Mouse (Mus musculus): ENCODE data around the gene Dnajb3.
"Not testable (repeated sequence)": the region's sequence is repeated elsewhere in the genome, so short reads cannot be mapped to it uniquely, and the experiment has no call there.

Dnajb3 gene

GRCm38 (mm10) chr1:88231803-88232499, 26.4 kb upstream of the Dnajb3 start:
- DNase-seq (ENCODE audit: low read depth, low spot score): no peak

DNA sequence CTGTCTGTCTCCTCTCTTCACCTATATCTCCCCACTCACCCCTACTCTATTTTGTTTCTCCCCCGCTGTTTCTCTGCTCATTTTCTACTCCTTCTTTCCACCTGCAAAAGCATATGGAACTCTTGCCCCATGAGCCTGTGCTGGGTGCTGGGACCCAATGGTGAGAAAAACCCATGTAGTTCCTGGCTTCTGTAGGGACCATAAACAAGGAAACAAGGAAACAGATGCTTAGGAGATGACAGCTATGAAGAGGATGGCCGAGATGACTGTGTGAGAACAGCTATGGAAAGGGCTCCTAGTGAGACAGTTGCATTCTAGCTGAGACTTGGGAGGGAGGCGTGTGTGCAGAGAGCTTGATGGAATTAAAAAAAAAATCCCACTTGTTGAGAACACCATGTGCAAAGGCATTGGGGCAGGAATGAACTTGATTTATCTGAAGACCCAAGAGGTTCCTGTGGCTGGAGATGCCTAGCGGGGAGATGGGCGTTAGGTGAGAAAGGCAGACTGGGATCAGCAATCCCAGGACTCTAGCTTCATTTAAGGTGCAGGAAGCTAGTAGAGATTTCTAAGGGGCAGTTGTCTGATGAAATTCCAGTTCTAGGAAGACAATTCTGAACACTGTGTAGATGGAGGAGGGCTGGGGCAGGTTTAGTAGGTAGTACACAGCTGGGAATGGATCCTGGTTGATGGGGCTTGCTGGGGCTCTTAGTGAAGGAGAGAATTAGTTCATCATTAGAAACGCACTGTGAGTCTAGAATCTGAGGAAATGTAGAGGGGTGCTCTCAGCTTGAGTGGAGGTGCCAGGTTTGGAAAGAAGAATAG, 25.6 kb upstream of the Dnajb3 start:
- no peak for DNase-seq (ENCODE audit: low read depth, low spot score)

DNA sequence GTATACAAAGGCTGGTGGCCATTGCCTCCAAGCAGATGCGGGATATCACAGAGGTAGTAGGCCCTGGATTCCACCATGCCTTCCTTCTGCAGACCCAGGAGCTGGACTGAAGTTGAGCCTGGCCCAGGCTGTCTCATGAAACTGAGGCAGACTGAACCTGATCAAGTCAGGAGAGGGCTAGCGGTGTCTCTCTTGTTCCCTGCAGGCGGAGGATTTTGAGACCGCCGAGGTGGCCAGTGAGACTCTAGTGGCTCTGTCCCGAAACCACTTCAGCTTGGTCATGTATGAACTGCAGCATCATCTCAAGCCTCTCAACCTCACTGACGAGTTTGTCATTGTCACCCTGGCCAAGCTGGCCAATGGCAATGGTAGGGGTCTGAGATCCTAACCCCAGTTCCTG, 24.8 kb upstream of the Dnajb3 start:
- no peak for DNase-seq (ENCODE audit: low read depth, low spot score)

GRCm38 (mm10) chr1:88229986-88230385, 24.4 kb upstream of the Dnajb3 start:
- no peak for DNase-seq (ENCODE audit: low read depth, low spot score)

- DNase-seq (ENCODE audit: low read depth, low spot score): no peak
These were observed 24.0 kb upstream of the Dnajb3 start for GRCm38 (mm10) chr1:88229566-88229965.

DNA sequence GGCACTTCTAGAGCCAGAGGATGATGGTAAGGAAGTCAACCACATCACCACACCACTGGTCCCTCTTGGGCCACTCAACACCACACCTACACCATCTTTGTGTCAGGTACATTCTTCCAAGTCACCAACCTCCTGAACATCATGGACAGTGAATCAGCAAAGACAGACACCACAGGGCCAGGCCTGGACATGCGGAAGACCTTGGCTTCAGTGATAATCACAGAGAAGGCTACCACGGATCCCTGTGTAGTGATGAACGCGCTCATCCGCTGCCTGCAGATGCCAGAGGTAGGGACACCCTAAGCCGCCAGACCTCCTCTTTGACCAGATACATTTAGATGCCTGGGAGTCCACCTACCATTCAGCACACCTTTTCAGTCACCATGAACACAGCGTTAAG, 22.5 kb upstream of the Dnajb3 start:
- DNase-seq (ENCODE audit: low read depth, low spot score): no peak

GRCm38 (mm10) chr1:88227482-88227881, 21.9 kb upstream of the Dnajb3 start:
- DNase-seq (ENCODE audit: low read depth, low spot score): no peak

- DNase-seq (ENCODE audit: low read depth, low spot score): no peak
These were observed 21.2 kb upstream of the Dnajb3 start, which contains the start of gene Mroh2a for GRCm38 (mm10) chr1:88226670-88227379. Gene Mroh2a (plus strand): TSS chr1:88226986.

DNA sequence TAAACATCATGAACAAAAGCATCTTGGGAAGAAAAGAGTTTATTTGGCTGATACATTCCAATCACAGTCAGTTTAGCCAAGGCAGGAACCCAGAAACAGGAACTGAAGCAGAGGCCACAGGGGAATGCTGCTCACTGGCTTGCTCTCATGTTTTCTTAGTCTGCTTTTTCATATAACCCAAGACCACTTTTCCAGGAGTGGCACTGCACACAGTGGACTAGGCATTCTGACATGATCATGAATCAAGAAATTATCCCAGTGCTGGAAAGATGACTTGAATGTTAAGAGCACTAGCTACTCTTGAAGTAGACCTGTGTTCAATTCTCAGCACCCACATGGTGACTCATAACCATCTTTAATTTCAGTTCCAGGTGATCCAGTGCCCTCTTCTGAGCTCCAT, 20.2 kb upstream of the Dnajb3 start:
- no peak for DNase-seq (ENCODE audit: low read depth, low spot score)

DNA sequence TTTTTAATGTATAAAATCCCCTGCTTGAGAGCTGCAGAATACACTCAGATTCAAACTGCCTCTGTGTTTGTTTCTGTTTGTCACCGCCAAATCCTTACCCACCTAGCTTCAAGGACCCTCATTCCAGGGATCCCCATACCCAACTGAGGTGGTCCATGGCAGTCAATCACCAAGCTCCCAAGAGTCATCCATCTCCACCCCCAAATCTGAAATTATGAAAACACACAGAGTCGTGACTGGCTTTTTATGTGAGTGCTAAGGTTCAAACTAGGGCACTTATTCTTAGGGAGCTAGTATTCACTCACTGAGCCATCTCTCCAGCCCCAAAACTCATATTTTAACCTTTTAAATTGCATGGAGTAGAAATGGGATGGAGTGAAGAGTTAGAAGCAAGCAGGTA, 19.7 kb upstream of the Dnajb3 start:
- not testable (repeated sequence) for DNase-seq (ENCODE audit: low read depth, low spot score)

- DNase-seq (ENCODE audit: low read depth, low spot score): no peak
These were observed 18.6 kb upstream of the Dnajb3 start for GRCm38 (mm10) chr1:88224029-88224776.

GRCm38 (mm10) chr1:88223591-88223990, 18.0 kb upstream of the Dnajb3 start:
- no peak for DNase-seq (ENCODE audit: low read depth, low spot score)

DNA sequence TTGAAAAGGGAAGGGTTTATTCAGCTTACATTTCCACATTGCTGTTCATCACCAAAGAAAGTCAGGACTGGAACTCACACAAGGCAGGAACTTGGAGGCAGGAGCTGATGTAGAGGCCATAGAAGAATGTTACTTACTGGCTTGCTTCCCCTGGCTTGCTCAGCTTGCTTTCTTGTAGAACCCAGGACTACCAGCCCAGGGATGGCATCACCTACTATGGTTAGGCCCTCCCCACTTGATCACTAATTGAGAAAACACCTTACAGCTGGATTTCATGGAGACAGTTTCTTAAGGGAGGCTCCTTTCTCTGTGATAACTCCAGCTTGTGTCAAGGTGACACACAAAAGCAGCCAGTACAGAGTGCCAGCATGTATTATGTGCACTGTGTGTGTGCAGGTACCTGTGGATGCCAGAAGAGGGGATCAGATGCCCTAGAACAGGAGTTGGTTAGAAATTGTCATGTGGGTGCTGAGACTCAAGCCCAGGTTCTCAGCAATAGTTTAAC, 17.5 kb upstream of the Dnajb3 start:
- DNase-seq (ENCODE audit: low read depth, low spot score): not testable (repeated sequence)

GRCm38 (mm10) chr1:88222216-88222615, 16.6 kb upstream of the Dnajb3 start:
- no peak for DNase-seq (ENCODE audit: low read depth, low spot score)

DNA sequence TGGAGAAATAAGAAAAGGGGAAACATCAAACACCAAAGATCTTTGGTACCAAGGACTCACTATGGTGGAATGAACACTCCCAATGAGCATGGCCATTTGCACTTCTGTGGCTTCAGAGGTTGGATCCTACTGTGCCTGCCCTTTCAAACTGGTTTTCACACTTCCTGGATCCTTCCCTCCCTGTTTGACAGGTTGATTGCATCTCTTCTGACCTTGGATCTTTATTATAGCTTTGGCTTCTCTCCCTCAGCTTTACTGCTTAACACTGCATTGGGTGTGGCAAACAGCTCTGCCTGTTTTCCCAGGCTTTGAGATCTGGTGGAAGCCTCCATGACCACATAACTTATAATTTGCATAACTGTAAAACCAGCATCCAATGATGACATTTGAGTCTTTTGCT, 14.8 kb upstream of the Dnajb3 start:
- no peak for DNase-seq (ENCODE audit: low read depth, low spot score)

DNA sequence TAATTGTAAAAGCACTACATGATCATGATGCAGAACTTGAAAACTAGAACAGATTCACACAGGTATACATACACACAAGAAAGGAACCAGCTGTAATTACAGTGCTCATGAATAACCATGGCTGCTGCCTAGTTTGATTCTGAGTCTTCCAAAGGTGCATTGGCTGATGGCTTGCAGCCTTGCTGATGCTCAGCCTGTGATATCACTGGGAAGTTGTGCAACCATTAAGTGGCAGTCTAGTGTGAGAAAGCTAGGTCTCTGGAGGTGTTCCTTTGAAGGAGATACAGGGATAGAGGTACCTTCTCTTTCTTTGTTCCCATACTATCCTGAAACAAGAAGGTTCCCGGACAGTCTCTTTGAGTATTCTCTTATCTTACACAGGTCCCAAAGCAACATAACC, 13.5 kb upstream of the Dnajb3 start:
- DNase-seq (ENCODE audit: low read depth, low spot score): no peak

- DNase-seq (ENCODE audit: low read depth, low spot score): no peak
These were observed 13.0 kb upstream of the Dnajb3 start for GRCm38 (mm10) chr1:88218591-88218990.

GRCm38 (mm10) chr1:88218051-88218450, 12.5 kb upstream of the Dnajb3 start:
- DNase-seq (ENCODE audit: low read depth, low spot score): no peak

GRCm38 (mm10) chr1:88217576-88217975, 12.0 kb upstream of the Dnajb3 start:
- no peak for DNase-seq (ENCODE audit: low read depth, low spot score)

- no peak for DNase-seq (ENCODE audit: low read depth, low spot score)
These were observed 11.6 kb upstream of the Dnajb3 start for GRCm38 (mm10) chr1:88217144-88217543.

- no peak for DNase-seq (ENCODE audit: low read depth, low spot score)
These were observed 11.0 kb upstream of the Dnajb3 start for GRCm38 (mm10) chr1:88216551-88216950.
